Mouse (Mus musculus) ES-E14 (cell line): ENCODE results near the gene Acvr2b. TPM values are rescaled to one million over a fixed set of nuclear protein-coding genes. Genes with fewer than 3 reads are reported as not detected.

Experiments
- DNase-seq: peaks from one replicate; pipeline ENCODE4 v3.0.0-alpha.2; 2013; ENCODE audit warnings: low read depth, low spot score
- H3K27ac ChIP-seq: 2 replicates; pipeline ENCODE4 v1.5.1; 2012; ENCODE audit warnings: low read depth, mild to moderate bottlenecking, low read length, moderate library complexity, mixed read lengths; ENCODE audit not compliant: poor library complexity, insufficient read depth, severe bottlenecking
- H3K36me3 ChIP-seq: 2 replicates; pipeline ENCODE4 v1.6.1; 2012; ENCODE audit warnings: mild to moderate bottlenecking, low read length, moderate library complexity, mixed read lengths; ENCODE audit not compliant: control insufficient read depth, poor library complexity, insufficient read depth, severe bottlenecking
- H3K4me1 ChIP-seq, 2 experiments: fragments of 150-350 bp in 1 of 2; sonication (generic) in 1 of 2; 2 replicates each; pipeline ENCODE4 v1.6.1; 2012; ENCODE audit warnings: low read length in 2 of 2, mild to moderate bottlenecking in 1 of 2, mixed read lengths in 1 of 2; ENCODE audit not compliant: control insufficient read depth in 2 of 2, insufficient read depth in 2 of 2, poor library complexity in 1 of 2
- H3K4me3 ChIP-seq, 2 experiments: fragments of 150-350 bp in 1 of 2; sonication (generic) in 1 of 2; 2 replicates each; pipeline ENCODE4 v1.5.1; 2012; ENCODE audit warnings: low read length in 2 of 2, low read depth in 1 of 2, mild to moderate bottlenecking in 1 of 2, mixed read lengths in 1 of 2; ENCODE audit not compliant: insufficient read depth in 1 of 2, poor library complexity in 1 of 2, severe bottlenecking in 1 of 2
- H3K9ac ChIP-seq: 2 replicates; pipeline ENCODE4 v1.6.1; 2012; ENCODE audit warnings: low read depth, mild to moderate bottlenecking, low read length, mixed read lengths; ENCODE audit not compliant: poor library complexity, insufficient read depth, severe bottlenecking
- H3K9me3 ChIP-seq: fragments of 150-350 bp; sonication (generic); 2 replicates; pipeline ENCODE4 v1.6.1; 2012; ENCODE audit warnings: low read depth, mild to moderate bottlenecking, low read length; ENCODE audit not compliant: control insufficient read depth, insufficient read depth
- CHD2 ChIP-seq: IDR thresholded peaks from 2 replicates; pipeline ENCODE4 v1.6.1; 2014; ENCODE audit warnings: mild to moderate bottlenecking, low read depth, low read length, inconsistent platforms
- HCFC1 ChIP-seq: IDR thresholded peaks from 2 replicates; pipeline ENCODE4 v1.6.1; 2012; ENCODE audit warnings: low read length, inconsistent platforms, borderline replicate concordance; ENCODE audit not compliant: insufficient read depth
- MAFK ChIP-seq: IDR thresholded peaks from 2 replicates; pipeline ENCODE4 v1.6.1; 2014; ENCODE audit warnings: mild to moderate bottlenecking, low read depth, low read length, inconsistent platforms; ENCODE audit not compliant: insufficient read depth
- ZC3H11A ChIP-seq: IDR thresholded peaks from 2 replicates; pipeline ENCODE4 v1.6.1; 2012; ENCODE audit warnings: low read depth, mild to moderate bottlenecking, inconsistent platforms, low read length, borderline replicate concordance
- ZNF384 ChIP-seq: IDR thresholded peaks from 2 replicates; pipeline ENCODE4 v1.6.1; 2012; ENCODE audit warnings: low read depth, low read length, inconsistent platforms
- in situ Hi-C, 2 experiments: fragments of 600-800 bp; cut with MboI; formaldehyde crosslinking; loops; one replicate each; pipeline ENCODE4 v1.15.1; 2025; ENCODE audit warnings: low sequenced_read_pairs in 2 of 2, inconsistent platforms in 1 of 2; ENCODE audit not compliant: unreplicated experiment in 2 of 2
- total RNA-seq: library from RNA; depleted of rRNA; stranded (reverse); fragments of 300-350 nt; gene quantifications from 2 replicates; pipeline ENCODE4 v1.2.3, GENCODE M21; 2012

The Acvr2b gene
- total RNA-seq, 1 experiment: 29.8 TPM

GRCm38 (mm10) chr9:119408898-119409664, 7.2 kb downstream of the Acvr2b start:
- Histone ChIP-seq H3K4me1 (peaks cover 4 to 19% of the 10 kb centered on the region in 2 experiments; a peak in 2 of 4 replicates), H3K9ac (no peak overlapping the region)

GRCm38 (mm10) chr9:119409864-119410263, 7.9 kb downstream of the Acvr2b start:
- no peak overlapping the region for H3K27ac ChIP-seq
- H3K9me3 ChIP-seq: no peaks in the 10 kb centered on the region
- H3K9ac ChIP-seq: no peak overlapping the region
- no peak overlapping the region for H3K4me3 ChIP-seq
- peaks cover 2% of the 10 kb centered on the region; the same call in 1 of the 2 replicates for H3K36me3 ChIP-seq
- H3K4me1 ChIP-seq: peaks cover 4 to 18% of the 10 kb centered on the region in 2 experiments; a peak in 2 of 4 replicates
- DNase-seq: no peak
- TF ChIP-seq ZC3H11A (no peak), HCFC1 (no peak), MAFK (no peak), CHD2 (no peak), ZNF384 (no peak)
- in situ Hi-C loops: no loop called here

More at GRCm38 (mm10) chr9:119408898-119409664, 7.2 kb downstream of the Acvr2b start:
- no peak for DNase-seq
- in situ Hi-C loops: no loop called here
- no peak overlapping the region for H3K4me3 ChIP-seq
- peaks cover 2% of the 10 kb centered on the region for H3K36me3 ChIP-seq
- H3K9me3 ChIP-seq: no peaks in the 10 kb centered on the region
- no peak for TF ChIP-seq CHD2
- TF ChIP-seq MAFK: no peak
- TF ChIP-seq HCFC1: no peak
- TF ChIP-seq ZC3H11A: no peak
- no peak for TF ChIP-seq ZNF384
- H3K27ac ChIP-seq: no peak overlapping the region

GRCm38 (mm10) chr9:119418025-119418424, 16.1 kb downstream of the Acvr2b start:
- in situ Hi-C loops: no loop called here
- no peak overlapping the region for H3K27ac ChIP-seq
- H3K36me3 ChIP-seq: no peaks in the 10 kb centered on the region

GRCm38 (mm10) chr9:119419852-119420438, 18.0 kb downstream of the Acvr2b start:
- DNase-seq: no peak
- no peak overlapping the region for H3K9ac ChIP-seq
- in situ Hi-C loops: no loop called here
- TF ChIP-seq HCFC1 (no peak), MAFK (no peak), ZNF384 (no peak), CHD2 (no peak), ZC3H11A (no peak)
- H3K4me1 ChIP-seq: peaks cover 0 to 6% of the 10 kb centered on the region in 2 experiments; a peak in 1 of 4 replicates
- no peaks in the 10 kb centered on the region for H3K36me3 ChIP-seq
- no peak overlapping the region for H3K27ac ChIP-seq
- no peak overlapping the region for H3K4me3 ChIP-seq
- no peaks in the 10 kb centered on the region for H3K9me3 ChIP-seq

More at GRCm38 (mm10) chr9:119418025-119418424, 16.1 kb downstream of the Acvr2b start:
- Histone ChIP-seq H3K4me3 (peak overlapping the region in 1 of 2 experiments; percentile 2; a peak in 2 of 4 replicates), H3K9ac (no peak overlapping the region), H3K4me1 (peaks cover 0 to 6% of the 10 kb centered on the region in 2 experiments; a peak in 1 of 4 replicates), H3K9me3 (no peaks in the 10 kb centered on the region)
- DNase-seq: no peak
- TF ChIP-seq ZC3H11A (no peak), ZNF384 (no peak), MAFK (no peak), HCFC1 (no peak), CHD2 (no peak)
